Mouse (Mus musculus) v-Abl transformed pro-B cells (cell line): ENCODE data around the gene Wdr86.
"Not testable (repeated sequence)": the region's sequence is repeated elsewhere in the genome, so short reads cannot be mapped to it uniquely, and the experiment has no call there.

Source experiments
- in situ Hi-C, 2 experiments: fragments of 400-800 bp; cut with MboI; formaldehyde crosslinking; loops; one replicate each; pipeline ENCODE4 v1.15.1; 2025; ENCODE audit not compliant: unreplicated experiment in 2 of 2

Gene Wdr86

DNA sequence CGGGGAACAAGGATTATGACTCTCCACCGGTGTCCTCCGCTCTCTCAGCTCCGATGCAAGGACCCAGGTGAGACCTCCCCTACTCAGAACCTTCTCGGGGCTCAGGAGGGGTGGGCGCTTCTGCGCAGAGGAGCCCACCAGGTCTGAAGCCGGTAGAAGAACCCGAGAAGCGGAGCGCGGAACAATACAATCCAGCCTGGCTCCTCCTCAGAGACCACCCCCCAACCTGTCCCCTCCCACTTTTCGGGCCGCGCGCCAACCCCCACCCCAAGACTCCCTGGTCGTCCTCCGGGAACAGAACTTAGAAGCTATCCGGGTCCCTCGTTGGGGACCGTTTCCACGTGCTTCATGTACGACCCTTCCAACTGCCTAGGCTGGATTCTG lies at the start of gene Wdr86:
TSS of gene Wdr86 (minus strand) at position 240 of the 384 bp plus-strand sequence.
- in situ Hi-C loops: no loop called here

DNA sequence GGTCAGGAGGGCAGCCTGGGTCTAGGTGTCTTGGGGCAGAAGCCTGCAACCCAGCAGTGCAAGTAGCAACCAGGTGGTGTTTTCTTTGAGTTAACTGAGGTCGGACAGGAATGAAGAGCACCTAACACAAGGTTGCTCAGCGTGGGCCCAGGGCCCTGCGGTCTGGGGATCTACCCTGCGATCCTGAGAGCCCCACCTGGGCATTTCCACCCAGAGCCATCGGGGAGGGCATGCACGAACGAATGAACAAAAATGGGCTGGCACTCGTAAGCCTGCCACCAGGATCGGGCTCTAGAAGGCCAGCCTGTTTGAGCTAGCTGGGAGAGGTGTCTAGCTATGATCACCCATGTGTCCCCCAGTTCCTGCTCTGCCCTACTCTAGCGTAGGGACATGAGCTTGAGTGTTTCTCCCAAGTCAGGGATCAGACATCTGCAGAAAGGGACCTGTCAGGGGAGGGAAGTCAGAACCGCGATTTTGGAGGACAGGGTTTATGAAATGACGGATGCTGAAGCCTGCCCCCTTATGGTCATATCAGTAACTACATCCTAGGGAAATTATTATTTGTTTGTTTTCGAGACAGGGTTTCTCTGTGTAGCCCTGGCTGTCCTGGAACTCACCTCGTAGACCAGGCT lies 49.5 kb upstream of the Wdr86 start:
- in situ Hi-C loops: loop anchor here (5.0 to 10.0 kb wide), 2 partner anchors 108 to 225 kb away; no protein-coding TSS in a partner anchor

DNA sequence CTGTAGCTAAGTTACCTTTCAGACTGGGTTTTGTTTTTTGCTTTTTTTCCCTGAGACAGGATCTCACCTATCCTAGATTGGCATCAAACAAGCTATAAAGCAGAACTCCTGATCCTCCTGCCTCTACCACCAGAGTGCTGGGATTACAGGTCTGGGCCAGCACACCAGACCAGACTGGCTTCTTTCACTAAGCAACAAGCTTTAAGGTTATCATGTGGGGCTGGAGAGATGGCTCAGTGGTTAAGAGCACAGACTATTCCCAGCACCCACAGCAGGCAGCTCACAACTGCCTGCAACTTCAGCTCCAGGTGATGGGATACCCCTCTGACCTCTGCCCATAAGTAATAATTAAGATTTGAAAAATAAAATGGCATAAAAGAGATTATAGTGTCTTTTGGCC lies 48.8 kb upstream of the Wdr86 start:
- in situ Hi-C loops: no loop called here

DNA sequence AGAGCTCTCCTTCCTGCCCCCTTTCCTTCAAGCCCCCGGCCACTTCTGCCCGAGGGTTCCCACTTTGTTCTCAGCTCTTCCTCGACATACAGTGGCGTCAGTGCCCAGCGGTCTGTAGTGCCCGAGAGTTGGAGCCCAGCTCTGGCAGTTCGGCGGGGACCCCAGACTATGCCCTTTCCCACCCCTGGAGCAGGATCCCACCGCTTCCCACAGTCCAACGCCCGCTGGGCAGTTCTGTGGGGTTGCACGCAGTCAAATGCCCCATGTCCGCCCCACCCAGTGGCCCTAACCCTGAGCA lies 48.3 kb upstream of the Wdr86 start:
- in situ Hi-C loops: no loop called here

DNA sequence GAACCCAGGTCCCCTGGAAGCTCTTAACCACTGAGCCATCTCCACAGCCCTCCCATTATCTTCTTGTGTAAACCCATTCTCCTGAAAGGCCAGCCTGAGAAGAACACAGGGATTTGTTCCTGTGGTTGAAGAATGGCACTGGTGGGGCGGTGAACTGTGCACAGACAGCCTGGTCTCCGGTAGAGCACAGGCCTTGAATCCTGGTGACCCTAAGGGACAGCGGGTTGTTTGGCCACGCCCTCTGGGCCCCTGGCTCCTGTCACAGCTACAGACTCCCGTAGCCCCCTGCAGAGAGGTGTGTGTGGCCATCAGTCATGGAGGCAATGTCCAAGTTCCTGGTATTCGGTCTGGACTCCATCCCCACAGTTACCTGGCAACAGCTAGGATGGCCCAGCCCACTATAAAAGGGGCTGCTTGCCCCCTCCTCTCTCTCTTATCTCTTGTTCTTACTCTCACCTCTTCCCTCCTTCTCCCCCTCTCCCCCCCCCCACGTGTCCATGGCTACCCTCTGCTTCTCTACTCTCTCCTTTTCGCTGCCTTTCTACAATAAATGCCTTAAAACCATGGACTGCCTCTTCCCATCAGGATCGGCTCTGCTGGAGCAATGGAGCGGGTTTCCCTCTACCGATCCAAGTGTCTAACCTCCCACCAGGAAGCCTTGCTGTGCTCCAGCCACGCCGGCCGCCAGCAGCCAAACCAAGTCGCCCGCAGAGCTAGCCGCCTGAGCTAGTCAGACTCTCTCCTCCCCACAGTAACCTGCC lies 47.7 kb upstream of the Wdr86 start:
- in situ Hi-C loops: no loop called here

DNA sequence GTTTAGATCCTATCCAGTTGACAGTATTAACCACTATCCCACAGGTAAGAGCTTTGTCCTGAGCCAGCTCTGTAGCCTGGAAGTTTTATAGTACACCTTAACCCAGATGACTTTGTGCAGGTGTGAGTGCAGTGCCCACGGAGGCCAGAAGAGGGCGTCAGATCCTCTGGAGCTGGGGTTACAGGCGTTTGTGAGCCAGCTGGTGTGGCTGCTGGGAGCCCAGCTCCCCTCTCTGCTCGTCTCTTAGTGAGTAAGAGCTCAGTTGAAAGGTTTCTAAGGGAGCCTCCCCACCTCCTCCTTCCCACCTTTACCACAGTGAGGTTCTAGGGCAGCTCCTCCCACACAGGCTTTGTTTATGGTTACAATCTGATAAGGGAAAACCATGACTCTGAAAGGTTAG lies 46.2 kb upstream of the Wdr86 start:
- in situ Hi-C loops: no loop called here

DNA sequence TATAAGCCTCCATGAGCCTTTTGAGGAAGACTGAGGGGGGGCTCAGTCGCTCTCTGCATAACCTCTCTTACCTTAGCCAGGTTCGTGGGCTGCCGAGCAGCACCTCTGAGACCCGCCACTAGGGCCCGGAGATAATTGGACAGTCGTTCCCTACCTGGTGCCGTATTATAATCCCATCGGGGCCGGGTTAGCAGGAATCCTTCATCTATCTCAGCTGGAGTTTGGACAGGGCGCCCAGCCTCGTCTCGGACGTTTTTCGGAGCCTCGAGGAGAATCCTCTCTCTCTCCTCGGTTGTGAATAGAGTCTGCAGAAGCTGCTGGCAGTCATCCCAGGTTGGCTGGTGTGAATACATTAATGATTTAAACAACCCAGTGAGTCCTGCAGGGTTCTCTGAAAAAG lies 44.0 kb upstream of the Wdr86 start:
- in situ Hi-C loops: not testable (repeated sequence)

DNA sequence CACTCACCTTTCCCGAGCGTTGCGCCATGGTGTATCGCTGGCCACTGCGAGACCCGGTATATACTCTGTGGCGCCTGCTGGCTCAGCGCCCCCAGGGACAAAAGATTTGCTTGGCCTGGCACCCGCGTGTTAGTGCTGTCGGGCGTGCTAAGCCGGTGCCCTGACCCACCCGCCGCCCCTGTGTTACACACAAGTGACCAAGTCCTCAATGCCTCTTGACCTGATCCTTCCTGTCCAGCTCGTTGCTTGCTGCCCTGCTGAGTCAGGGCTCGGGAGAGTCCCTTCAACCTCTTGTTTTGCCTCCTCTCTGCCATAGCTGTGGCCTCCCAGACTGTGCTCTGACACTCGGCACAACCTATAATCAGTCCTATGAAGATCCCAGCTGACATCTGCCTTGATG lies 27.3 kb upstream of the Wdr86 start, which contains the start of gene Crygn:
TSS of gene Crygn (minus strand) at position 193 of the 400 bp plus-strand sequence.
- in situ Hi-C loops: loop anchor here in 1 of 2 experiments (10.0 kb wide), 1 partner anchor 73 kb away; the partner anchor contains the start of gene Nub1

DNA sequence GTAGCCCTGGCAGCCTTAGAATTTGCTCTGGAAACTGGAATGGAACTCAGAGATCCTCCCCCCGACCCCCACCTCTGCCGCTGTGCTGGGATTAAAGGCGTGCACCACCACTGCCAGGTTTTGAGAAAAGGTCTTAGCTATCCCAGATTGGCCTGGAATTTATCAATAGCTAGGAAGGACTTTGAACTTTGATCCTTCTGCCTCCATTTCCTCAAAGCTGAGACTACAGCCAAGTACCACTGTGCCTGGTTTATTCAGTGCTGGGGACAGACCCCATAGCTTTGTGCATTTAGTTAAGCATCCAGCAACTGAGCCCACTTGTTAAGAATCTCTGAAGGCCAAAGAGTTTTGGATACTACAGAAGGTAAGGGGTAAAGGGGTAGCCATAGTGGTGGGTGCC lies 26.4 kb upstream of the Wdr86 start:
- in situ Hi-C loops: loop anchor here in 1 of 2 experiments (10.0 kb wide), 1 partner anchor 72 kb away; the partner anchor contains the start of gene Nub1

DNA sequence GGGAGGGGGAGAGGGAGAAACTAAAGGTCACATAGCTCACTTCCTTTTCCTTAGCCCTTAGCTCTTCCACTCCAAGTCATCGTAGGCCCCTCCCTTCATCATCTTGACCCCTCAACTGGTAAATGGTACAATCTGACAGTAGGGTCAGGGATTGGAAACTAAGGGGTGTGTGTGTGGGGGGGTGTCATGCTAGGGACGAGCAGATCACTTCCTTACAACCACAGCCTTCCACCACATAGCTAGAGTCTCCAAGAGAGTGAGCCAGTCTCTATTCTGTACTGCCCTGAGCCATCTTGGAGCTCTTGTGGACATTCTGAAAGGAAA lies 21.6 kb upstream of the Wdr86 start:
- in situ Hi-C loops: loop anchor here in 1 of 2 experiments (10.0 kb wide), 1 partner anchor 67 kb away; the partner anchor contains the start of gene Nub1

DNA sequence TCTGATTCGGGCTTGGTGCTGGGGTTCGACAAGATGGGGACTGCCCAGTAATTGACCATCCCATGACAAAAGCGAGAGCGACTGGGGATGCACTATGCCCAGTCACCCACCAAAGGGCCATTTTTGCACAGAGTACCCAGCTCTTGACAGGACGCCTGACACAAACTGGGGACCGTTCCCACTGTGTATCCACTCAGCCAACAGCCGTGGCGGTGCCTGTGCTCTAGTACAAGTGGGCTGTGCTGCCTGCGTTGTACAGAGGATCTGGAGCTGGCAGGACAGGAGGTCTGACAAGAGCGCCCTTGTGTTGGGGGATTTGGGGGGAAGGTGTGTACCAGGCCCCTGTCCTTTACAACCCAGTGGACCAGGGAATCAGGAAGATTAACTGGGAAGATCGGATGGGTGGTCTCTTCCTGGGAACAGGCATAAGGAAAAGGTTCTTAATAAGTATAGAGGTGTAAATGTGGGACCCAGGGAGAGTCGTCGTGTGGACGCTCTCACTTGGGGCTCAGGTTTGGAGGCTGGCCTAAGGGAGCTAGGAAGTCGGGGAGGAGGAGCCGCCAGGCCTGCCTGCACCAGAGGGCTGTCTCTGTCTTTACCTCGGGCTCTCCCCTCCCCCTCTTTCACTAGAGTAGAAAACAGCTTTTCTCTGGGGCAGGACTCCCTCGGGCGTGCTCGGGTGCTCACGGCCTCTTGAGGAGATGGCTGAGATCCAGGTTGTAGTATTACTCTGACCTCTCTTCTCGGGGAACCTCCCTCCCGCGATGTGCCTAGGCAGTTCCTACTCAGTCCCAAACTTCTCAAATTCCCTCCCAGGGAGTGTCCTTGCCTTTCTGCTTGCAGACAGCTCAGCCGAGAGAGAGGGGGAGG lies 21.0 kb upstream of the Wdr86 start:
- in situ Hi-C loops: loop anchor here in 1 of 2 experiments (10.0 kb wide), 1 partner anchor 67 kb away; the partner anchor contains the start of gene Nub1

DNA sequence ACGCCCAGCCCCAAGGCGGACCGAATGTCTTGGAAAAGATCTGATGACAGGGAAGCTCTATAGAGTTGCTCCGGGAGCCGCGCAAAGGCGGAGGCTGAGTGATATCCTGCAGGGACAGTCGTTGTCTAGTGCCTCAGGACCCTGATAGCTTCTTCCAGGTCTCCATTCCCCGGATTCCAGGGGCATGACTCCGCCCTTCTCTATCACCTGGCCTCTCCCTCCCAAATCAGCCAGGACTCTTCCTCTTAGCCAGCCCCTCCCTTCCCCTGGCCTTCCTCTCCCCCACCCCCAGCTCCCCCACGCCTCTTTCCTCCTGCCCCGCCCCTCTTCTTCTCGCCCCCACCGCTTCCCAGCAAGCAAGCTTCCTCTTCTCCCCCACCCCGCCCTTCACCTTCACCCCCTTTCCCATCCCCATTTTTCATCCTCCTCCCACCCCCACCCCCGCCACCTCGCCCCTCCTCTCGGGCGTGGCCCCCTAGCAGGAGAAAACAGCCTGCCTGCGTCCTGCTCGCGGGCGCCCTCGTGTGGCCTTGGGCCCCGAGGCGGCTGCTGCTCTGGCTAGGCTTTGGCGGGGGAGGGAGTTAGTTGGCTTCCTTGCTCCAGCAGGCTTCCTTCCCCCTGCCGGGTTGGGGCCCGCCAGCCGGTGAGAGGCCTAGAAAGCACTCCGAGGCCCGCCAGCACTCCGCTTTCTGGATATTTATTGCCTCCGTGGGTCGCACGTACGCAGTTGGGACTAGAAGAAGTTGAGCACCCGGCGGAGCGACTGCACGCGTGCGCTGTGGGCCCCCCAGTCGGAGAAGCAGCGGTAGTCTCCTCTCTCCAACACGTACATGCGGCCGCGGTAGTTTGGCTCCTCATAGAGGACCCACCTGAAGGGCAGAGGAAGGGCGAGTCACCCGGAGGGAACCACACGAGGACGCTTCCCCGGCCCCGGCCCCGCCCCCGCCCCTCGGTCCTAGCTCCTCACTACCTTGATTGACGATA lies 20.1 kb upstream of the Wdr86 start:
- in situ Hi-C loops: loop anchor here in 1 of 2 experiments (10.0 kb wide), 1 partner anchor 66 kb away; the partner anchor contains the start of gene Nub1

DNA sequence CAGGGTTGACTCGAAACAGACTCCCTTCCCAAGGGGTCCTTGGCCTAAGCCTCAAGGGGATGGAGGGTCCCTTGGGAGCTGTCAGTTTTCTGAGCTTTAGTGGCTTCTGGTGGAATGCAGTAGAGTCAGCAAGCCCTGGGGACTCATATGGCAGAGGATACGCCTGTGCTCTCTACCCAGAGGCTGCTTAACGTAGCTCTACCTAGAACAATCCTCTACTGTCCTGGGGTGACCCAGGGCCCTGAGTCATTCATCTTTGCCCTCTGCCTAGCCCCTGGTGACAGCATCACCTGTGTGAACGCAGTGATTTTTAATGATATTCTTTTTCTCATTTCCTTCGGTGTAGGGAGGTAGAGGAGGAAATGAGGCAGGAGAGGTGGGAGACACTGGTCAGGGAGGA lies 19.2 kb upstream of the Wdr86 start:
- in situ Hi-C loops: loop anchor here in 1 of 2 experiments (10.0 kb wide), 1 partner anchor 65 kb away; the partner anchor contains the start of gene Nub1

DNA sequence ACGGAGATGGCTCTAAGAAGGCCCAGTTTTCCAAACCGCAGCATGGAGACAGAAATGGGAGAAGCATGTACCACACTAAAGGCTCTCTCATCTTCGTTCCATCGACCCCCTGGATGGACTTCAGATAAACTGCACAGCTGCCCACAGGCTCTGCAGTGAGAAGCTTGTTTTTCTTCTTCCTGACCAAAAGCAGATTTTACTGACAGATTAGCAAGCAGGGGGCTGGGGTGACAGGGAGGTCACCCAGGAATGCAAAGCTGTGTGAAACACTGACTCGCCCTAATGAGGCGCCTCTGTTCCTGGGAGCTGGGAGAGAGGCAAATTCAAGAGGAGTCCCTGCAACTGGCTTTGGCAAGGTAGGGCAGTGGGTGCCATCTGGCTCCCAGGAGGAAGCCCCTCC lies 17.0 kb upstream of the Wdr86 start:
- in situ Hi-C loops: no loop called here

DNA sequence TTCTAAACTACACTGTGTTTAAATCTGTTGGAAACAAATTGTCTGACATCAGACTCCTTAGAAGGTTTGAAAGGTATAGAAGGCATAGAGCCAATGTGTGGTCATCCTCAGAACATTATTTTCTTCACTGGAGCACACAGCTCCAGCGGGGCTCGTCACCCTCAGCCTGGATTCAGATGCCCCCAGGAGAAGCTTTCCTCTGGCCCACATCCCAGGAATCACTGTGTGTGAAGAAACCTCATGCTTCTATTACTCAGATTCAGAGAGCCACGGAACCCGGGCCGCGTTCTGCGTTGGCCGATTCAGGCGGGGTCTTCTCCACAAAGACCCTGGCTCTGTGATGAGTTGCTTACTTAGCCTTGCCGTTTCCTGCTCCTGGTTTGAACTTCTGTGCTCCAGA lies 13.4 kb upstream of the Wdr86 start:
- in situ Hi-C loops: no loop called here

DNA sequence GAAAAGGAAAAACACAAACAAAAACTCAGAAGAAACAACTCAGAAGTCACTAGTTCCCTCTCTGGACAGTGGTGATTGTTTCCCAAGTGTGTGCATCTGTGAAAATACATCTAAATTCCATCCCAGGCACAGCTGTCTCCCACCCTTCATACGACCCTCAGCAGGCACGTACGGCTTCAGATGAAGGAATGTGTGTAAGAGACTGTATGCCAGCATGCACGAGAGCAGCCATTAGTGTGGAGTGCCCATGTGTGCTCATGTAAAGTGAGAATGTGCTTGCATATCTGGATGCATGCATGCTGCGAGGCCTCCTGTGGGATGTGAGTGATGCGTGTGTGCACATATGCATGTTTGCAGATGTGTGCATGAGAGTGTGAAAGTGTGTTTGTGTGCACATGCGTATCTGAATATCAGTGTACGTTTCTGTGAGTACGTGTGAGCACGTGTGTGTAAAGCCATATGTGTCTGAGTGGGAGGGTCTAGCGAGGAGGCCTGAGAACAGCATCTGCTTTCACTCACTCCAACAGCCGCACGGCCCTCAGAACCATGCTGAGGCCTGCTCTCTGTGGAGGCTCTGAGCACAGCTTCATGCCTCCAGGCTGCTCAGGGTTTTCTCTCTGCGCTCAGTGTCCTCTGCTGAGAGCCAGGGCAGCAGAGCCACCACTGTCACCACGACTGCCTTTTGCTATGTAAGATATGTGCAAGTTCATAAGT lies 10.8 kb upstream of the Wdr86 start:
- in situ Hi-C loops: no loop called here

DNA sequence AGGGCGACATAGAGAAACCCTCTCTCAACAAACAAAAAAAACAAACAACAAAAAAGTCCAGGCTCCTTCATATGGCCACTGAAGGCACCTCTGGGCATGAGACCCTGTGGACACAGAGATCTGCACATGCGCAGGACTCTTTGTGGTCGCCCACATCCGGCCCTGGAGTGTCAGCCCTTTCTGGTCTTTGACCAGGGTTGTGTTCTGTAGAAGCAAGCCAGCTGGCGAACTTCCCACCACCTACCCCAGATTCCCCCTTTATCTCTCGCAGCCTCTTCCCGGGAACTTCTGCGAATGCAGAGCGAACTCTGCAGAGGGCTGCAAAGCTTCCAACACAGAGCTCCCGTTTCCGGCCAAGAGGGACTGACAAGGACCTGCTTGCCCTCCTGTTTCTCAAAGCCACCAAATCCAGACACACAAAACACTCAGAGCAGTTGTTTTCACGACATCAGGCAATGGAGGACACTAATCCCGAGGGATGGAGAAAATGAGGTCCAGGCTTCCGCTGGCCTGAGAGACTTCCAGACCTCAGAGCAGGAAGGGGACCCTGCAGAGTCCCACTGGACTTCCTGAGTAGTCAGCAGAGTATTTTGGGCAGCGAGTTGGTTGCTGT lies 8.7 kb upstream of the Wdr86 start:
- in situ Hi-C loops: loop anchor here in 1 of 2 experiments (5.0 kb wide), 1 partner anchor 52 kb away; the partner anchor contains the start of gene Nub1

DNA sequence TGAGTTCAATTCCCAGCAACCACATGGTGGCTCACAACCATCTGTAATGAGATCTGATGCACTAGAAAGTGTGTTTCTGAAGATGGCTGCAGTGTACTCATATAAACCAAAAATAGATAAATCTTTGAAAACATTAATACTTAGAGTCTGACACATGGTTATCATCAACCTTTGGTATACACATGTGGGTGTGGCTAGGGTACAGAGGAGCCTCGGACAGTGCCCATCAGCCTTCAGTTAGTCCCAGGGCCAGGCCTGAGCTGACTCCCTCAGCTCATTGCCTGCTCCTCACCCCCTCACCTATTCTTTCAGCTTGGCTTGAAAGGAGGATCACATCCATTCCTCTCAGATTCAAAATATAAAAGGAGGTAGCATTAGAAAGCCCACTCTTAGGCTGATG lies 8.0 kb upstream of the Wdr86 start:
- in situ Hi-C loops: loop anchor here in 1 of 2 experiments (5.0 kb wide), 1 partner anchor 51 kb away; the partner anchor contains the start of gene Nub1
